Mouse (Mus musculus) neural tube, embryonic 11.5 days (tissue): ENCODE measurements around the gene Commd4. TPM values are rescaled to one million over a fixed set of nuclear protein-coding genes. Genes with fewer than 3 reads are reported as not detected.

Source experiments
- ATAC-seq: fragments of 200-750 bp; cut with Nextera tagmentation; 2 replicates; pipeline ENCODE4 v1.8.0; 2017; ENCODE audit warnings: moderate number of reproducible peaks, mild to moderate bottlenecking, moderate TSS enrichment, moderate library complexity; ENCODE audit not compliant: insufficient read depth, low FRiP score, low TSS enrichment
- DNase-seq: peaks from one replicate; pipeline ENCODE4 v3.0.0-alpha.2; 2015; ENCODE audit warnings: low spot score
- H3K27ac ChIP-seq: fragments of 300-500 bp; sonication (generic); 2 replicates; pipeline ENCODE4 v1.5.1; 2014; ENCODE audit warnings: low read depth, mild to moderate bottlenecking, low read length
- H3K27me3 ChIP-seq: fragments of 300-500 bp; sonication (generic); 2 replicates; pipeline ENCODE4 v1.6.1; 2014; ENCODE audit warnings: mild to moderate bottlenecking, low read length, mixed read lengths; ENCODE audit not compliant: control insufficient read depth, insufficient read depth
- H3K36me3 ChIP-seq: fragments of 300-500 bp; sonication (generic); 2 replicates; pipeline ENCODE4 v1.6.1; 2014; ENCODE audit warnings: mild to moderate bottlenecking, low read length, moderate library complexity, mixed read lengths; ENCODE audit not compliant: control insufficient read depth, insufficient read depth
- H3K4me1 ChIP-seq: fragments of 300-500 bp; sonication (generic); 2 replicates; pipeline ENCODE4 v1.6.1; 2014; ENCODE audit warnings: low read length, mixed read lengths; ENCODE audit not compliant: control insufficient read depth, insufficient read depth
- H3K4me2 ChIP-seq: fragments of 300-500 bp; sonication (generic); 2 replicates; pipeline ENCODE4 v1.6.1; 2014; ENCODE audit warnings: low read depth, mild to moderate bottlenecking, moderate library complexity
- H3K4me3 ChIP-seq: fragments of 300-500 bp; sonication (generic); 2 replicates; pipeline ENCODE4 v1.5.1; 2014; ENCODE audit warnings: low read depth, low read length
- H3K9ac ChIP-seq: fragments of 300-500 bp; sonication (generic); 2 replicates; pipeline ENCODE4 v1.6.1; 2014; ENCODE audit warnings: mild to moderate bottlenecking, low read length
- H3K9me3 ChIP-seq: fragments of 300-500 bp; sonication (generic); 2 replicates; pipeline ENCODE4 v1.6.1; 2016; ENCODE audit warnings: low read length; ENCODE audit not compliant: control insufficient read depth
- WGBS: fragments of 180-500 bp; shearing (Covaris S2); extraction: QIAGEN DNeasy Blood & Tissue Kit; methylation state at CpG from one replicate; pipeline ENCODE4 v1.1.7; 2014; 5-methylcytosine and 5-hydroxymethylcytosine counted together
- polyA plus RNA-seq: library from polyadenylated mRNA; unstranded; fragments of >200 nt; fragmentation: Nextera tagmentation; extraction: Ambion mirVana; gene quantifications from 2 replicates; pipeline ENCODE4 v1.2.1, GENCODE M21; 2014

Commd4 gene
- polyA plus RNA-seq, 1 experiment from 2014 or later, result 99.0 TPM

- H3K27me3 ChIP-seq, result no peaks in the 10 kb centered on the region
- H3K9me3 ChIP-seq, result no peaks in the 10 kb centered on the region
- H3K36me3 ChIP-seq, result peaks cover 23% of the 10 kb centered on the region
- DNase-seq (no peak), ATAC-seq (no peak)
- H3K9ac ChIP-seq, result no peak overlapping the region
- no peak overlapping the region for H3K27ac ChIP-seq
- H3K4me1 ChIP-seq, result no peaks in the 10 kb centered on the region
- no peak overlapping the region for H3K4me2 ChIP-seq
- no peak overlapping the region for H3K4me3 ChIP-seq
- 90% methylated on average over 9 of the region's 9 CpGs for WGBS
Observed at GRCm38 (mm10) chr9:57139110-57139509, 19.0 kb downstream of the Commd4 start.

- no peaks in the 10 kb centered on the region for H3K9me3 ChIP-seq
- peaks cover 23% of the 10 kb centered on the region for H3K36me3 ChIP-seq
- ATAC-seq (no peak), DNase-seq (no peak)
- H3K27ac ChIP-seq, result no peak overlapping the region
- no peak overlapping the region for H3K4me3 ChIP-seq
- no peak overlapping the region for H3K4me2 ChIP-seq
- no peaks in the 10 kb centered on the region for H3K27me3 ChIP-seq
- no peak overlapping the region for H3K9ac ChIP-seq
- no peaks in the 10 kb centered on the region for H3K4me1 ChIP-seq
- WGBS, result 87% methylated on average over 6 of the region's 6 CpGs
Observed at GRCm38 (mm10) chr9:57138507-57138906, 19.6 kb downstream of the Commd4 start.

- no peak for DNase-seq
- peaks cover 23% of the 10 kb centered on the region for H3K36me3 ChIP-seq
- 90% methylated on average over 9 of the region's 9 CpGs for WGBS
Observed at GRCm38 (mm10) chr9:57137777-57138176, 20.4 kb downstream of the Commd4 start.

GRCm38 (mm10) chr9:57137246-57137645, 20.9 kb downstream of the Commd4 start:
- peaks cover 22% of the 10 kb centered on the region for H3K36me3 ChIP-seq
- H3K27ac ChIP-seq, result no peak overlapping the region
- WGBS, result 94% methylated on average over 6 of the region's 6 CpGs
- H3K4me1 ChIP-seq, result no peaks in the 10 kb centered on the region
- ATAC-seq (no peak), DNase-seq (no peak)
- H3K4me3 ChIP-seq, result no peak overlapping the region
- H3K27me3 ChIP-seq, result no peaks in the 10 kb centered on the region
- H3K9ac ChIP-seq, result no peak overlapping the region
- no peak overlapping the region for H3K4me2 ChIP-seq
- H3K9me3 ChIP-seq, result no peaks in the 10 kb centered on the region

More at GRCm38 (mm10) chr9:57137777-57138176, 20.4 kb downstream of the Commd4 start:
- Histone ChIP-seq H3K9me3 (no peaks in the 10 kb centered on the region), H3K4me3 (no peak overlapping the region), H3K4me2 (no peak overlapping the region), H3K27ac (no peak overlapping the region), H3K27me3 (no peaks in the 10 kb centered on the region), H3K4me1 (no peaks in the 10 kb centered on the region), H3K9ac (no peak overlapping the region)
- ATAC-seq, result no peak

- Histone ChIP-seq H3K27ac (peak within 1 kb of the TSS; percentile 77), H3K36me3 (peaks cover 6% of the 10 kb centered on the region), H3K9ac (peak within 1 kb of the TSS; percentile 59), H3K27me3 (no peaks in the 10 kb centered on the region), H3K9me3 (no peaks in the 10 kb centered on the region), H3K4me2 (peak within 1 kb of the TSS; percentile 78), H3K4me1 (peaks cover 5% of the 10 kb centered on the region; the same call in 1 of the 2 replicates), H3K4me3 (peak within 1 kb of the TSS; percentile 51)
- peak; percentile 84 for ATAC-seq
- under 1% methylated on average over 56 of the region's 58 CpGs for WGBS
- peak; percentile 93 for DNase-seq
Observed at GRCm38 (mm10) chr9:57130577-57131433, 27.3 kb downstream of the Commd4 start, which contains the start of gene Man2c1. TSS of gene Man2c1 (plus strand) at chr9:57130690.

GRCm38 (mm10) chr9:57129641-57130040, 28.5 kb downstream of the Commd4 start:
- Histone ChIP-seq H3K9ac (no peak overlapping the region), H3K4me3 (no peak overlapping the region), H3K27me3 (no peaks in the 10 kb centered on the region), H3K9me3 (no peaks in the 10 kb centered on the region), H3K4me2 (peak overlapping the region; percentile 78), H3K4me1 (peaks cover 5% of the 10 kb centered on the region; the same call in 1 of the 2 replicates), H3K36me3 (peaks cover 6% of the 10 kb centered on the region), H3K27ac (no peak overlapping the region)
- ATAC-seq (no peak), DNase-seq (no peak)

GRCm38 (mm10) chr9:57117261-57117755, 40.8 kb downstream of the Commd4 start:
- Histone ChIP-seq H3K9me3 (no peaks in the 10 kb centered on the region), H3K4me2 (no peak overlapping the region), H3K27ac (no peak overlapping the region), H3K36me3 (peaks cover 21% of the 10 kb centered on the region), H3K27me3 (no peaks in the 10 kb centered on the region), H3K4me1 (no peaks in the 10 kb centered on the region), H3K9ac (no peak overlapping the region), H3K4me3 (no peak overlapping the region)
- ATAC-seq (no peak), DNase-seq (no peak)
- 94% methylated on average over 13 of the region's 13 CpGs for WGBS
